Mouse (Mus musculus): ENCODE results near the gene Gcn1l1. TPM values are rescaled to one million over a fixed set of nuclear protein-coding genes. Genes with fewer than 3 reads are reported as not detected.

Gene Gcn1l1
- polyA plus RNA-seq, 1 experiment from 2014 or later: 48.2 TPM

GRCm38 (mm10) chr5:115525416-115525815 lies 39.6 kb upstream of the Gcn1l1 start:
- Histone ChIP-seq H3K9ac (peak overlapping the region; percentile 25; the same call in 1 of the 2 replicates), H3K27ac (peak overlapping the region; percentile 48; the same call in 1 of the 2 replicates), H3K27me3 (no peaks in the 10 kb centered on the region), H3K4me3 (no peak overlapping the region), H3K36me3 (0 out of 2 replicates have a peak, but pooled peaks cover 5% of the 10 kb centered on the region), H3K4me2 (replicated peaks) (no peak overlapping the region), H3K4me1 (peaks cover 76% of the 10 kb centered on the region), H3K9me3 (no peaks in the 10 kb centered on the region)
- WGBS: 92% methylated on average over 4 of the region's 4 CpGs
- ATAC-seq (ENCODE audit: low FRiP score, low read depth): no peak

GRCm38 (mm10) chr5:115525943-115526342 lies 39.1 kb upstream of the Gcn1l1 start:
- Histone ChIP-seq H3K4me3 (no peak overlapping the region), H3K36me3 (0 out of 2 replicates have a peak, but pooled peaks cover 4% of the 10 kb centered on the region), H3K9me3 (no peaks in the 10 kb centered on the region), H3K27ac (peak overlapping the region; percentile 48; the same call in 1 of the 2 replicates), H3K4me2 (replicated peaks) (no peak overlapping the region; the same call in 1 of the 2 replicates), H3K4me1 (peaks cover 81% of the 10 kb centered on the region), H3K9ac (no peak overlapping the region; the same call in 1 of the 2 replicates), H3K27me3 (no peaks in the 10 kb centered on the region)
- WGBS: 73% methylated on average over 9 of the region's 9 CpGs
- no peak for ATAC-seq (ENCODE audit: low FRiP score, low read depth)

GRCm38 (mm10) chr5:115526456-115527202 lies 38.4 kb upstream of the Gcn1l1 start:
- Histone ChIP-seq H3K27me3 (no peaks in the 10 kb centered on the region), H3K4me3 (no peak overlapping the region), H3K27ac (peak overlapping the region; percentile 48; the same call in 1 of the 2 replicates), H3K4me2 (replicated peaks) (no peak overlapping the region; the same call in 1 of the 2 replicates), H3K9me3 (no peaks in the 10 kb centered on the region), H3K36me3 (0 out of 2 replicates have a peak, but pooled peaks cover 4% of the 10 kb centered on the region), H3K4me1 (peaks cover 84% of the 10 kb centered on the region), H3K9ac (no peak overlapping the region; the same call in 1 of the 2 replicates)
- 79% methylated on average over 17 of the region's 17 CpGs for WGBS
- no peak for ATAC-seq (ENCODE audit: low FRiP score, low read depth)

- H3K27me3 ChIP-seq: no peaks in the 10 kb centered on the region
- H3K9ac ChIP-seq: no peak overlapping the region
- H3K27ac ChIP-seq: no peak overlapping the region
- no peaks in the 10 kb centered on the region for H3K9me3 ChIP-seq
- WGBS: 83% methylated on average over 5 of the region's 5 CpGs
- H3K4me2 ChIP-seq (replicated peaks): no peak overlapping the region
- ATAC-seq (ENCODE audit: low FRiP score, low read depth): no peak
- H3K4me1 ChIP-seq: peaks cover 84% of the 10 kb centered on the region
- 0 out of 2 replicates have a peak, but pooled peaks cover 4% of the 10 kb centered on the region for H3K36me3 ChIP-seq
- no peak overlapping the region for H3K4me3 ChIP-seq
These were observed 36.9 kb upstream of the Gcn1l1 start for GRCm38 (mm10) chr5:115528128-115528527.

GRCm38 (mm10) chr5:115529364-115529741 lies 35.7 kb upstream of the Gcn1l1 start:
- WGBS: 61% methylated on average over 8 of the region's 8 CpGs
- no peak for ATAC-seq (ENCODE audit: low FRiP score, low read depth)
- no peaks in the 10 kb centered on the region for H3K27me3 ChIP-seq
- no peaks in the 10 kb centered on the region for H3K9me3 ChIP-seq
- peaks cover 84% of the 10 kb centered on the region for H3K4me1 ChIP-seq
- H3K4me3 ChIP-seq: no peak overlapping the region
- H3K36me3 ChIP-seq: 0 out of 2 replicates have a peak, but pooled peaks cover 4% of the 10 kb centered on the region
- no peak overlapping the region for H3K9ac ChIP-seq
- H3K4me2 ChIP-seq (replicated peaks): no peak overlapping the region
- H3K27ac ChIP-seq: peak overlapping the region; percentile 89

- ATAC-seq (ENCODE audit: low FRiP score, low read depth): no peak
- Histone ChIP-seq H3K27me3 (no peaks in the 10 kb centered on the region), H3K9ac (0 out of 2 replicates have a peak overlapping the region, but pooled peaks have one; percentile 43), H3K4me2 (replicated peaks) (peak overlapping the region; percentile 20), H3K9me3 (no peaks in the 10 kb centered on the region), H3K4me3 (no peak overlapping the region), H3K27ac (peak overlapping the region; percentile 89), H3K36me3 (0 out of 2 replicates have a peak, but pooled peaks cover 4% of the 10 kb centered on the region), H3K4me1 (peaks cover 84% of the 10 kb centered on the region)
- WGBS: 51% methylated on average over 7 of the region's 7 CpGs
These were observed 35.2 kb upstream of the Gcn1l1 start for GRCm38 (mm10) chr5:115529742-115530446.

GRCm38 (mm10) chr5:115530447-115530809 lies 34.6 kb upstream of the Gcn1l1 start:
- Histone ChIP-seq H3K4me3 (no peak overlapping the region), H3K27me3 (no peaks in the 10 kb centered on the region), H3K4me2 (replicated peaks) (peak overlapping the region; percentile 20), H3K9me3 (no peaks in the 10 kb centered on the region), H3K36me3 (0 out of 2 replicates have a peak, but pooled peaks cover 4% of the 10 kb centered on the region), H3K9ac (0 out of 2 replicates have a peak overlapping the region, but pooled peaks have one; percentile 43), H3K4me1 (peaks cover 84% of the 10 kb centered on the region), H3K27ac (peak overlapping the region; percentile 89)
- WGBS: 56% methylated on average over 8 of the region's 8 CpGs
- no peak for ATAC-seq (ENCODE audit: low FRiP score, low read depth)

GRCm38 (mm10) chr5:115531671-115532270 lies 33.3 kb upstream of the Gcn1l1 start:
- Histone ChIP-seq H3K9ac (peak overlapping the region; percentile 55), H3K4me2 (replicated peaks) (peak overlapping the region; percentile 40), H3K4me1 (peaks cover 79% of the 10 kb centered on the region), H3K27ac (peak overlapping the region; percentile 89), H3K4me3 (no peak overlapping the region), H3K9me3 (no peaks in the 10 kb centered on the region), H3K27me3 (no peaks in the 10 kb centered on the region), H3K36me3 (no peaks in the 10 kb centered on the region)
- WGBS: 22% methylated on average over 18 of the region's 18 CpGs
- ATAC-seq (ENCODE audit: low FRiP score, low read depth): peak; percentile 67

- H3K4me3 ChIP-seq: no peak overlapping the region
- H3K36me3 ChIP-seq: no peaks in the 10 kb centered on the region
- WGBS: 7% methylated on average over 16 of the region's 16 CpGs
- H3K9me3 ChIP-seq: no peaks in the 10 kb centered on the region
- no peaks in the 10 kb centered on the region for H3K27me3 ChIP-seq
- peaks cover 88% of the 10 kb centered on the region for H3K4me1 ChIP-seq
- H3K4me2 ChIP-seq (replicated peaks): peak overlapping the region; percentile 48
- H3K27ac ChIP-seq: peak overlapping the region; percentile 44; the same call in 1 of the 2 replicates
- ATAC-seq (ENCODE audit: low FRiP score, low read depth): no peak
- H3K9ac ChIP-seq: peak overlapping the region; percentile 54
These were observed 30.7 kb upstream of the Gcn1l1 start for GRCm38 (mm10) chr5:115534290-115534731.

- peak overlapping the region; percentile 48 for H3K4me2 ChIP-seq (replicated peaks)
- H3K4me3 ChIP-seq: no peak overlapping the region
- H3K27ac ChIP-seq: peak overlapping the region; percentile 44; the same call in 1 of the 2 replicates
- H3K9me3 ChIP-seq: no peaks in the 10 kb centered on the region
- ATAC-seq (ENCODE audit: low FRiP score, low read depth): no peak
- H3K4me1 ChIP-seq: peaks cover 83% of the 10 kb centered on the region
- H3K27me3 ChIP-seq: no peaks in the 10 kb centered on the region
- WGBS: 21% methylated on average over 8 of the region's 8 CpGs
- H3K36me3 ChIP-seq: no peaks in the 10 kb centered on the region
- peak overlapping the region; percentile 26 for H3K9ac ChIP-seq
These were observed 30.2 kb upstream of the Gcn1l1 start for GRCm38 (mm10) chr5:115534856-115535255.

GRCm38 (mm10) chr5:115535635-115536034 lies 29.4 kb upstream of the Gcn1l1 start:
- Histone ChIP-seq H3K36me3 (no peaks in the 10 kb centered on the region), H3K4me2 (replicated peaks) (peak overlapping the region; percentile 48; the same call in 1 of the 2 replicates), H3K4me1 (peaks cover 76% of the 10 kb centered on the region), H3K27ac (0 out of 2 replicates have a peak overlapping the region, but pooled peaks have one; percentile 44), H3K9me3 (no peaks in the 10 kb centered on the region), H3K9ac (no peak overlapping the region), H3K4me3 (no peak overlapping the region), H3K27me3 (no peaks in the 10 kb centered on the region)
- WGBS: 29% methylated on average over 7 of the region's 7 CpGs
- ATAC-seq (ENCODE audit: low FRiP score, low read depth): no peak
